Mouse (Mus musculus): Measurements from ENCODE around the gene Gcnt2.

DNA sequence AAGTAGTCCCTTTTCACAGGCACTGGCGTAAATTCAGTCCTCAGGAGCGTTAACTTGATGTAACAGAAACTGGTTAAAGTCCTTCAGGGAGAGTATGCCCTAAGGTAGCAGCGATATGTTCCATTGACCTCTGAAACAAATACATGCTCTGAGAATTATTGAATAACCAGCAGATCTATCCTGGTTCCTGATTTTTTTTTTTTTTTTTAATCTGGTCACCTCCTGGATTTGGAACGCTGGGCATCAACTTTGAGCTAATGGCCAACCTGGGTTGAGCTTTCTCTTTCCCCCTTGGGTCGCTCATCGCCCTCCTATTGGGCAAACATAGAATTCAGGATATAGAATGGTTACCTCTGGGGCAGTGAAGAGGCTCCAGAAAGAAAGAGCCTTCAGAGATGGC, 4.3 kb upstream of the Gcnt2 start:
- TF ChIP-seq POLR2A (IDR thresholded peaks at IDR 0.05; ENCODE audit: borderline replicate concordance, control insufficient read depth, low read depth, low read length): no peak
- TF ChIP-seq CTCF (IDR thresholded peaks at IDR 0.05; ENCODE audit: control insufficient read depth, insufficient read depth, low read length): no peak

All from bone marrow, adult 2 months (tissue).